Mouse (Mus musculus): ENCODE measurements at regions not wholly inside any gene's neighbourhood (a gene's known extent, or its start where the extent isn't known, plus 50 kb on each side); places are given as distances from the start of the nearest gene placed in this dataset.

GRCm38 (mm10) chr16:75487915-75488314, 97.9 kb downstream of the Lipi start:
- no peak for DNase-seq (ENCODE audit: inconsistent age in 2 of 2, low spot score in 1 of 2)

GRCm38 (mm10) chr16:75483878-75484277, 102.0 kb downstream of the Lipi start:
- no peak for DNase-seq (ENCODE audit: inconsistent age in 2 of 2, low spot score in 1 of 2)

- peak in 1 of 2 experiments; percentile 32 for DNase-seq (ENCODE audit: inconsistent age in 2 of 2, low spot score in 1 of 2)
Observed at GRCm38 (mm10) chr16:75465420-75465975, 120.4 kb downstream of the Lipi start.

GRCm38 (mm10) chr16:75462136-75462535, 123.7 kb downstream of the Lipi start:
- no peak for DNase-seq (ENCODE audit: inconsistent age in 2 of 2, low spot score in 1 of 2)

- DNase-seq (ENCODE audit: inconsistent age in 2 of 2, low spot score in 1 of 2) = peak; percentile 3 to 36
Observed at GRCm38 (mm10) chr16:75446901-75447514, 138.9 kb downstream of the Lipi start.

- DNase-seq (ENCODE audit: inconsistent age in 2 of 2, low spot score in 1 of 2) = no peak
Observed at GRCm38 (mm10) chr16:75439296-75439695, 146.6 kb downstream of the Lipi start.

- no peak for DNase-seq (ENCODE audit: inconsistent age in 2 of 2, low spot score in 1 of 2)
Observed at GRCm38 (mm10) chr16:75433227-75433626, 152.6 kb downstream of the Lipi start.

GRCm38 (mm10) chr16:75384526-75385222, 201.2 kb downstream of the Lipi start:
- DNase-seq (ENCODE audit: inconsistent age in 2 of 2, low spot score in 1 of 2) = no peak

GRCm38 (mm10) chr16:75381191-75381590, 204.7 kb downstream of the Lipi start:
- no peak for DNase-seq (ENCODE audit: inconsistent age in 2 of 2, low spot score in 1 of 2)

GRCm38 (mm10) chr16:75369700-75370099, 216.2 kb downstream of the Lipi start:
- DNase-seq (ENCODE audit: inconsistent age in 2 of 2, low spot score in 1 of 2) = no peak

GRCm38 (mm10) chr16:75366727-75367126, 219.1 kb downstream of the Lipi start:
- no peak for DNase-seq (ENCODE audit: inconsistent age in 2 of 2, low spot score in 1 of 2)

- DNase-seq (ENCODE audit: inconsistent age in 2 of 2, low spot score in 1 of 2) = no peak
Observed at GRCm38 (mm10) chr16:75365361-75365994, 220.4 kb downstream of the Lipi start.

- DNase-seq (ENCODE audit: inconsistent age in 2 of 2, low spot score in 1 of 2) = peak in 1 of 2 experiments; percentile 24
Observed at GRCm38 (mm10) chr16:75362095-75362494, 223.8 kb downstream of the Lipi start.

GRCm38 (mm10) chr16:75360791-75361190, 225.1 kb downstream of the Lipi start:
- DNase-seq (ENCODE audit: inconsistent age in 2 of 2, low spot score in 1 of 2) = no peak

GRCm38 (mm10) chr16:75353394-75353793, 232.5 kb downstream of the Lipi start:
- DNase-seq (ENCODE audit: inconsistent age in 2 of 2, low spot score in 1 of 2) = no peak

GRCm38 (mm10) chr16:75344201-75344927, 241.5 kb downstream of the Lipi start:
- DNase-seq (ENCODE audit: inconsistent age in 2 of 2, low spot score in 1 of 2) = no peak

- DNase-seq (ENCODE audit: inconsistent age in 2 of 2, low spot score in 1 of 2) = peak in 1 of 2 experiments; percentile 42
Observed at GRCm38 (mm10) chr16:75343028-75343901, 242.6 kb downstream of the Lipi start.

- no peak for DNase-seq (ENCODE audit: inconsistent age in 2 of 2, low spot score in 1 of 2)
Observed at GRCm38 (mm10) chr16:75334228-75334627, 251.6 kb downstream of the Lipi start.

- no peak for DNase-seq (ENCODE audit: inconsistent age in 2 of 2, low spot score in 1 of 2)
Observed at GRCm38 (mm10) chr16:75333750-75334149, 252.1 kb downstream of the Lipi start.

- no peak for DNase-seq (ENCODE audit: inconsistent age in 2 of 2, low spot score in 1 of 2)
Observed at GRCm38 (mm10) chr16:75332853-75333252, 253.0 kb downstream of the Lipi start.

Data from adrenal gland, adult (tissue).